Mouse (Mus musculus) MEL (cell line): ENCODE measurements around the gene Cav3.

Experiments used
- CTCF ChIP-seq, 3 experiments: IDR thresholded peaks in 2 of 3; conservative IDR thresholded peaks in 1 of 3; 2 replicates each; pipeline ENCODE4 v1.5.1; 2011 to 2012; ENCODE audit warnings: low read length in 3 of 3, low read depth in 2 of 3, mild to moderate bottlenecking in 2 of 3, improper control_type of control experiment in 1 of 3, inconsistent platforms in 1 of 3, mixed read lengths in 1 of 3, moderate library complexity in 1 of 3; ENCODE audit not compliant: control insufficient read depth in 1 of 3, insufficient read depth in 1 of 3, poor library complexity in 1 of 3, severe bottlenecking in 1 of 3
- E2F4 ChIP-seq: IDR thresholded peaks from 2 replicates; pipeline ENCODE4 v1.6.1; 2011; ENCODE audit warnings: low read depth, low read length, improper control_type of control experiment, borderline replicate concordance
- EP300 ChIP-seq, 2 experiments: IDR thresholded peaks; 2 replicates each; pipeline ENCODE4 v1.6.1; 2011; ENCODE audit warnings: improper control_type of control experiment in 2 of 2, low read length in 2 of 2, low read depth in 1 of 2, mild to moderate bottlenecking in 1 of 2
- HCFC1 ChIP-seq: IDR thresholded peaks from 2 replicates; pipeline ENCODE4 v1.6.1; 2012; ENCODE audit warnings: low read depth, mild to moderate bottlenecking, inconsistent platforms, low read length, improper control_type of control experiment, moderate library complexity
- POLR2A ChIP-seq, 2 experiments: IDR thresholded peaks; 2 replicates each; pipeline ENCODE4 v1.6.1; 2011 to 2012; ENCODE audit warnings: low read length in 2 of 2, mild to moderate bottlenecking in 2 of 2, control low read depth in 1 of 2, improper control_type of control experiment in 1 of 2, low read depth in 1 of 2, moderate library complexity in 1 of 2; ENCODE audit not compliant: control insufficient read depth in 1 of 2, insufficient read depth in 1 of 2, poor library complexity in 1 of 2
- SMC3 ChIP-seq: IDR thresholded peaks from 2 replicates; pipeline ENCODE4 v1.6.1; 2011; ENCODE audit warnings: low read depth, low read length, improper control_type of control experiment

GRCm38 (mm10) chr6:112471644-112472043 lies 12.3 kb downstream of the Cav3 start:
- TF ChIP-seq EP300 (IDR thresholded peaks at IDR 0.05; ENCODE audit: low read depth in 1 of 2, low read length in 2 of 2), result no peak
- no peak for TF ChIP-seq SMC3
- TF ChIP-seq E2F4, result no peak
- TF ChIP-seq POLR2A (IDR thresholded peaks at IDR 0.05; ENCODE audit: control insufficient read depth in 1 of 2, insufficient read depth in 1 of 2, low read depth in 1 of 2, low read length in 2 of 2, poor library complexity in 1 of 2), result no peak
- no peak for TF ChIP-seq HCFC1
- TF ChIP-seq CTCF (IDR thresholded peaks at IDR 0.05 in 2 of 3, conservative IDR thresholded peaks at IDR 0.05 in 1 of 3; ENCODE audit: control insufficient read depth in 1 of 3, insufficient read depth in 1 of 3, low read depth in 2 of 3, low read length in 3 of 3, poor library complexity in 1 of 3, severe bottlenecking in 1 of 3), result no peak
